ENCODE assay signal across 8 mouse cellular contexts in the genomic region with DNA sequence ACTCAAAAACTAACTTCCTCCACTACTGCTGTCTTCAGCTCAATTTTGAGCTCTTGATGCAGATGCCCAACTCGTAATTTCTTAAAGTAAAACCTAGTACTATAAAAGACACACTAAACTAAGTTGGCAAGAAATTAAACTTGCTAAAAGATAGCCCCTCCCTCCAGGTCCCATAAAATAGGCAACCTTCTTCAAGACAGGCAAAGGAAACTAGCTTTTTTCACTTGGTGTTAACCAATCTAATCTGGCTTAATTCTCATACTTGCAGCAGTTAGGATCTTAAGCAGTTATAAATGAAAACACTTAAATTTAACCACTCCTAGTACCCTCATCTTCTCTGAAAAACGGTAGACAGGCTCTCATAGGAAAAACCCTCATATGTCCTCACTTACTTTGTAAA. TPM values are rescaled to one million over a fixed set of nuclear protein-coding genes. Genes with fewer than 3 reads are reported as not detected.
DNase-seq lines count a peak whose midpoint lies in the region; ATAC-seq and TF ChIP-seq lines count a peak whose summit lies in the region.

No protein-coding gene starts in this region.

- no peak for TF ChIP-seq EP300 in ES-Bruce4 (IDR thresholded peaks at IDR 0.05; ENCODE audit: insufficient read depth, low read depth, low read length)

- TF ChIP-seq POLR2A in ES-Bruce4 (IDR thresholded peaks at IDR 0.05; ENCODE audit: insufficient read depth, low read length), result no peak

- peak overlapping the region; percentile 96 for H3K4me3 ChIP-seq in heart, embryonic 12.5 days
- no peak overlapping the region for H3K4me3 ChIP-seq in ES-Bruce4 (ENCODE audit: low read depth, low read length)
- peak overlapping the region; percentile 89 for H3K4me3 ChIP-seq in hindbrain, embryonic 13.5 days
- peak overlapping the region; percentile 91 for H3K4me3 ChIP-seq in midbrain, embryonic 10.5 days

- no peaks in the 10 kb centered on the region for H3K36me3 ChIP-seq in heart, embryonic 12.5 days
- 0 out of 2 replicates have a peak, but pooled peaks cover 2% of the 10 kb centered on the region for H3K36me3 ChIP-seq in ES-Bruce4 (ENCODE audit: control insufficient read depth, insufficient read depth, low read length, poor library complexity, severe bottlenecking)
- H3K36me3 ChIP-seq in hindbrain, embryonic 13.5 days, result no peaks in the 10 kb centered on the region
- peaks cover 6% of the 10 kb centered on the region for H3K36me3 ChIP-seq in midbrain, embryonic 10.5 days

- intact Hi-C loops in heart, postnatal 14 days (cut with DNase I), result no loop called here

- no peak for TF ChIP-seq CTCF in ES-Bruce4 (IDR thresholded peaks at IDR 0.05; ENCODE audit: low read depth, low read length)

- H3K4me1 ChIP-seq in heart, embryonic 12.5 days (replicated peaks), result peaks cover 23% of the 10 kb centered on the region
- peaks cover 2% of the 10 kb centered on the region for H3K4me1 ChIP-seq in ES-Bruce4 (ENCODE audit: control insufficient read depth, insufficient read depth, low read length)
- peaks cover 44% of the 10 kb centered on the region for H3K4me1 ChIP-seq in hindbrain, embryonic 13.5 days (replicated peaks)
- H3K4me1 ChIP-seq in midbrain, embryonic 10.5 days, result peaks cover 27% of the 10 kb centered on the region

- WGBS in heart, embryonic 12.5 days, result 30% methylated on average over 2 of the region's 2 CpGs
- WGBS in hindbrain, embryonic 13.5 days, result 32% methylated on average over 2 of the region's 2 CpGs
- 38% methylated on average over 2 of the region's 2 CpGs for WGBS in midbrain, embryonic 10.5 days

- DNase-seq in heart, postnatal 14 days, result no peak
- no peak for DNase-seq in midbrain, embryonic 10.5 days (ENCODE audit: low spot score)
- no peak for DNase-seq in lung, postnatal 36 days
- no peak for DNase-seq in embryo, embryonic 9.5 days (ENCODE audit: extremely low spot score)

- ATAC-seq in heart, embryonic 12.5 days (ENCODE audit: insufficient number of reproducible peaks, low FRiP score), result no peak
- no peak for ATAC-seq in hindbrain, embryonic 13.5 days (ENCODE audit: low FRiP score)
- no peak for ATAC-seq in granulocyte monocyte progenitor cell, adult 5-6 weeks (replicated peaks; ENCODE audit: poor library complexity, severe bottlenecking)

- H3K9me3 ChIP-seq in heart, embryonic 12.5 days (replicated peaks), result no peaks in the 10 kb centered on the region
- H3K9me3 ChIP-seq in ES-Bruce4 (replicated peaks; ENCODE audit: control insufficient read depth, insufficient read depth, low read length, poor library complexity, severe bottlenecking), result no peaks in the 10 kb centered on the region
- H3K9me3 ChIP-seq in hindbrain, embryonic 13.5 days, result no peaks in the 10 kb centered on the region
- no peaks in the 10 kb centered on the region for H3K9me3 ChIP-seq in midbrain, embryonic 10.5 days (replicated peaks)

- H3K9ac ChIP-seq in heart, embryonic 12.5 days, result no peak overlapping the region
- H3K9ac ChIP-seq in ES-Bruce4 (ENCODE audit: low read depth, poor library complexity, severe bottlenecking), result peak overlapping the region; percentile 100; the same call in 1 of the 2 replicates
- peak overlapping the region; percentile 97 for H3K9ac ChIP-seq in hindbrain, embryonic 13.5 days

- no peaks in the 10 kb centered on the region for H3K27me3 ChIP-seq in heart, embryonic 12.5 days (replicated peaks)
- no peaks in the 10 kb centered on the region for H3K27me3 ChIP-seq in ES-Bruce4 (ENCODE audit: control insufficient read depth, insufficient read depth, low read length, poor library complexity, severe bottlenecking)
- H3K27me3 ChIP-seq in hindbrain, embryonic 13.5 days, result no peaks in the 10 kb centered on the region
- no peaks in the 10 kb centered on the region for H3K27me3 ChIP-seq in midbrain, embryonic 10.5 days (ENCODE audit: low read depth, poor library complexity, severe bottlenecking)

- peak overlapping the region; percentile 87 for H3K4me2 ChIP-seq in heart, embryonic 12.5 days
- H3K4me2 ChIP-seq in hindbrain, embryonic 13.5 days, result peak overlapping the region; percentile 71

- H3K27ac ChIP-seq in heart, embryonic 12.5 days (ENCODE audit: poor library complexity, severe bottlenecking), result no peak overlapping the region
- H3K27ac ChIP-seq in ES-Bruce4 (ENCODE audit: insufficient read depth, low read length), result no peak overlapping the region
- H3K27ac ChIP-seq in hindbrain, embryonic 13.5 days, result no peak overlapping the region
- peak overlapping the region; percentile 99; the same call in 1 of the 2 replicates for H3K27ac ChIP-seq in midbrain, embryonic 10.5 days (replicated peaks)

RNA-seq across cellular contexts. Expression of gene Bptf, which starts 2.3 kb away (rescaled TPM):
- polyA plus RNA-seq in heart, embryonic 12.5 days (2016; fragmentation: Nextera tagmentation; extraction: Ambion mirVana), result 19.6 and 21.7 TPM in 2 replicates
- total RNA-seq in heart, postnatal 14 days (2021), result 10 to 100 TPM; 34.8 to 38.6 TPM
- polyA plus RNA-seq in ES-Bruce4 (2011; ENCODE audit: insufficient read depth, insufficient read length, low read depth, missing spikeins), result 101 and 108 TPM in 2 replicates
- polyA plus RNA-seq in hindbrain, embryonic 13.5 days (2015; fragmentation: Nextera tagmentation; extraction: Ambion mirVana), result 34.0 and 38.0 TPM in 2 replicates
- 30.1 and 31.7 TPM in 2 replicates for polyA plus RNA-seq in midbrain, embryonic 10.5 days (2016; fragmentation: Nextera tagmentation; extraction: Ambion mirVana)
- total RNA-seq in granulocyte monocyte progenitor cell, adult 5-6 weeks (2014; fragmentation: Nextera tagmentation), result 58.1 and 60.9 TPM in 2 replicates
- 35.6 and 40.9 TPM in 2 replicates for total RNA-seq in granulocyte monocyte progenitor cell, adult 5-6 weeks (2017)

RNA-seq across cellular contexts. Expression of gene Nol11, which starts 59.5 kb away (rescaled TPM):
- 45.4 and 45.6 TPM in 2 replicates for polyA plus RNA-seq in heart, embryonic 12.5 days (2016; fragmentation: Nextera tagmentation; extraction: Ambion mirVana)
- 10 to 100 TPM; 17.2 to 19.4 TPM for total RNA-seq in heart, postnatal 14 days (2021)
- polyA plus RNA-seq in ES-Bruce4 (2011; ENCODE audit: insufficient read depth, insufficient read length, low read depth, missing spikeins), result 93.5 and 93.7 TPM in 2 replicates
- 55.8 and 56.1 TPM in 2 replicates for polyA plus RNA-seq in hindbrain, embryonic 13.5 days (2015; fragmentation: Nextera tagmentation; extraction: Ambion mirVana)
- polyA plus RNA-seq in midbrain, embryonic 10.5 days (2016; fragmentation: Nextera tagmentation; extraction: Ambion mirVana), result 71.0 and 71.6 TPM in 2 replicates
- total RNA-seq in granulocyte monocyte progenitor cell, adult 5-6 weeks (2014; fragmentation: Nextera tagmentation), result 35.7 and 59.5 TPM in 2 replicates
- 50.9 and 53.4 TPM in 2 replicates for total RNA-seq in granulocyte monocyte progenitor cell, adult 5-6 weeks (2017)
